ENCODE assay signal across 14 mouse cellular contexts in the genomic region with DNA sequence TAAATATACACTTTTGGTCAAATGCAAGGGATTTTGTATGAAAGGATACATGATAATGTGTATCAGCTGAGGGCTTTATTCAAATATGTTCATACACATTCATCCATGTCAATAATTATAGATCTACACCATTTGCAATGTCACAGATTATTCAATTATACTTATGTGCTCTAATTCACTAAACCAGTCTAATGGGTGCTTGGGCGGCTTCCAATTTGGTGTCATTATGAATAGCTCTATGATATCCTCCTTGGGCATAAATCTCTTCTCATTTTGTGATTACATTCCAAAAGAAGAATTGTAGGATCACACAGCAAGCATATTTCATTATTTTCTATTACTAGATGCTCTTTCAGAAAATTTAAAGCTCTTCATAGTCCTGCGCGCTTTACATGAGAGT.
"Had no signal": no experiment of that assay in that cellular context is flagged by ENCODE, and none has a peak within 500 bp of the region (broad histone marks: within the 10 kb centered on the region; RNA-seq: fewer than 3 reads in every experiment).

No protein-coding gene starts in this region.

- DNase-seq: gastrocnemius, postnatal 14 days; gastrocnemius, postnatal 36 days; heart, adult 11 months; heart, adult 2 months; heart, postnatal 14 days; heart, postnatal 36 days; kidney, adult 11 months; kidney, adult 2 months; kidney, adult 9 months; kidney, postnatal 14 days; kidney, postnatal 36 days; layer of hippocampus, adult 9-11 months; layer of hippocampus, postnatal 36 days; left cerebral cortex, postnatal 4 days had no signal
